Comparison of ENCODE assay signal across 7 mouse cellular contexts in genomic region chr19:42045269-42046102, GRCm38 (mm10). TPM values are rescaled to one million over a fixed set of nuclear protein-coding genes. Genes with fewer than 3 reads are reported as not detected.
DNase-seq lines count a peak whose midpoint lies in the region; ATAC-seq and TF ChIP-seq lines count a peak whose summit lies in the region.

TSS of gene Hoga1 (plus strand) at chr19:42045610.

- H3K36me3 ChIP-seq in hindbrain, embryonic 12.5 days, result no peaks in the 10 kb centered on the region

- H3K4me1 ChIP-seq in hindbrain, embryonic 12.5 days, result no peaks in the 10 kb centered on the region

- no peak within 1 kb of the TSS for H3K27ac ChIP-seq in hindbrain, embryonic 12.5 days
- H3K27ac ChIP-seq in left cerebral cortex, adult 2 months, result no peak within 1 kb of the TSS

- WGBS in hindbrain, embryonic 12.5 days, result 24% methylated on average over 23 of the region's 23 CpGs

- no peaks in the 10 kb centered on the region for H3K9me3 ChIP-seq in hindbrain, embryonic 12.5 days (replicated peaks)

- ATAC-seq in hindbrain, embryonic 12.5 days (ENCODE audit: low FRiP score), result peak; percentile 63; the same call in 1 of the 2 replicates
- ATAC-seq in megakaryocyte, adult 5-6 weeks (ENCODE audit: poor library complexity, severe bottlenecking), result peak; percentile 93

- peak; percentile 55 for DNase-seq in T-cell, adult 2 months (ENCODE audit: low spot score)
- DNase-seq in cerebellum, adult 9-10 months, result peak; percentile 61
- DNase-seq in frontal cortex, postnatal 10 days (ENCODE audit: low spot score in 2 of 2), result peak; percentile 54 to 64
- DNase-seq in left cerebral cortex, adult 2 months (ENCODE audit: extremely low spot score in 1 of 2, low spot score in 2 of 2), result peak; percentile 28 to 46
- DNase-seq in right cerebral cortex, postnatal 25 days, result peak; percentile 22

- no peak within 1 kb of the TSS for H3K9ac ChIP-seq in hindbrain, embryonic 12.5 days

- intact Hi-C loops in left cerebral cortex, adult 2 months (cut with DNase I), result no loop called here

- TF ChIP-seq CTCF in left cerebral cortex, adult 2 months (IDR thresholded peaks at IDR 0.05), result peak; percentile 57

- peak within 1 kb of the TSS; percentile 10; the same call in 1 of the 2 replicates for H3K4me3 ChIP-seq in hindbrain, embryonic 12.5 days
- H3K4me3 ChIP-seq in left cerebral cortex, adult 2 months, result peak within 1 kb of the TSS; percentile 37

- peak within 1 kb of the TSS; percentile 43 for H3K4me2 ChIP-seq in hindbrain, embryonic 12.5 days (replicated peaks)

- H3K27me3 ChIP-seq in hindbrain, embryonic 12.5 days, result 0 out of 2 replicates have a peak, but pooled peaks cover 3% of the 10 kb centered on the region

RNA-seq across cellular contexts. Expression of gene Hoga1, which starts in this region (rescaled TPM):
- polyA plus RNA-seq in hindbrain, embryonic 12.5 days (2016; fragmentation: Nextera tagmentation; extraction: Ambion mirVana), result 1.1 and 1.3 TPM in 2 replicates
- total RNA-seq in left cerebral cortex, adult 2 months (2021), result 1 to 10 TPM; 4.1 to 4.2 TPM
- not detected in 2 replicates for total RNA-seq in megakaryocyte, adult 5-6 weeks (2015)
- total RNA-seq in megakaryocyte, adult 5-6 weeks (2017), result 0.20 and 1.2 TPM in 2 replicates
